Mouse (Mus musculus): ENCODE measurements around the gene Dcakd. TPM values are rescaled to one million over a fixed set of nuclear protein-coding genes. Genes with fewer than 3 reads are reported as not detected.

The Dcakd gene
- polyA plus RNA-seq, 1 experiment from 2014 or later: 135 TPM

DNA sequence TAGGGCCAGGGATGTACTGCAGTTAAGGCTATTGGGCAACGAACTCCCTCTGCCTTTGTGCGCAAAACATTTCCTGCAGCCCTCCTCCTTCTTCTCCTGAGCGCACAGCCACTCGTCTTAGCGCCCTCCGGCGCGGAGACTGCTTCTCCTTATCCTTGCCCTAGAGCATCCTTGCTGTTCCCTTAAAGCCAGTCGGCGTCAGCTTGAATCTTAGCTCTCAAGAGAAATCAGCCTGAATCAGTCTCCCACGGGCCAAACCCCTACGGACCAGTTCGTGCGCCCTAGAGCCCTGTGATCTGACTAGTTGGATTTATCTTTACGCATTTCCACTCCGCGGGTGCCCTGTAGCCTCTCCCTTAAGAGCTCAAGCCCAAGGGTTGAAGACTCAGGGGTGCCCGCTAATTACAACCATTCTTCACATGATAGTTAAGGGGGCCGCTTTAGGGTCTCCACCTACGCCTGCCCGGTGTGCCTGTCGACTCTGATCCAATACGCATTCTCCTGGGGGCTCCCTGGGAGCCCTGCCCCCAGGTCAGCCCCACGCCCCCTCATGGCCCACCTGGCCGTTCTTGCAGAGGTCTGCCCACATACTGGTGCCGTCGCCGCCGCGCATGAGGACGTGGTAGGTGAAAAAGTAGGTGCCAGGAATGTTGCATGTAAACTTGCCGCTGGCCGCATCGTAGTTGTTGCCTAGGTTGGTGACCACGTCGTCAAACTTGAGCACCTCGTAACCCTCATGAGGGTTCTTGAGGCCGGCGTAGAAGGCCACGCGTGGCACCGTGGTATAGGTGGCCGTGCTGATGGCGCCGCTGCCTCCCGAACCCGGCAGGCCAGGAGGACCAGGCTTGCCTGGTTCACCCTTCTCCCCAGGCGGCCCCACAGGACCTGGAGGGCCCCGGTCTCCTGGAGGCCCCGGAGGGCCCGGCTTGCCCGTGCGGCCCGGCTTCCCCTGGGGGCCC, 82.5 kb downstream of the Dcakd start:
- no peaks in the 10 kb centered on the region for H3K9me3 ChIP-seq (replicated peaks; ENCODE audit: control insufficient read depth, low read length)
- no peak for ATAC-seq (replicated peaks; ENCODE audit: insufficient number of reproducible peaks, low FRiP score, low TSS enrichment)
- peaks cover 87% of the 10 kb centered on the region for H3K27me3 ChIP-seq (ENCODE audit: control insufficient read depth, insufficient read depth, low read length)
- 4% methylated on average over 54 of the region's 54 CpGs for WGBS (ENCODE audit: insufficient replicate concordance)
- peak overlapping the region; percentile 33 for H3K4me3 ChIP-seq (ENCODE audit: low read depth, low read length)
- peak overlapping the region; percentile 65 for H3K4me2 ChIP-seq
- no peak overlapping the region for H3K27ac ChIP-seq (ENCODE audit: low read depth, low read length)
- H3K9ac ChIP-seq (ENCODE audit: low read depth, low read length): no peak overlapping the region
- H3K36me3 ChIP-seq (ENCODE audit: control insufficient read depth, insufficient read depth, low read length): no peaks in the 10 kb centered on the region
- H3K4me1 ChIP-seq (ENCODE audit: control insufficient read depth, insufficient read depth, low read length): peaks cover 12% of the 10 kb centered on the region

Small RNA genes within 50 kb of the gene (microRNA-seq; reads per million reads assigned to microRNA genes)
- gene Mir6931 (ENCODE audit: borderline number of aligned reads): 0.41 reads per million

Other genes with a start within 250 kb of the Dcakd start
- 56.6 and 59.7 TPM in 2 replicates for gene Gjc1, start 208.6 kb downstream of the Dcakd start, polyA plus RNA-seq (2014; fragmentation: Nextera tagmentation; extraction: Ambion mirVana)
- not detected in 2 replicates for gene Higd1b, start 192.5 kb downstream of the Dcakd start, polyA plus RNA-seq (2014; fragmentation: Nextera tagmentation; extraction: Ambion mirVana)
- gene Eftud2, start 147.3 kb downstream of the Dcakd start, polyA plus RNA-seq (2014; fragmentation: Nextera tagmentation; extraction: Ambion mirVana): 136 and 149 TPM in 2 replicates
- 0.42 and 0.56 TPM in 2 replicates for gene Ccdc103, start 147.1 kb downstream of the Dcakd start, polyA plus RNA-seq (2014; fragmentation: Nextera tagmentation; extraction: Ambion mirVana)
- not detected in 2 replicates for gene Fam187a, start 143.2 kb downstream of the Dcakd start, polyA plus RNA-seq (2014; fragmentation: Nextera tagmentation; extraction: Ambion mirVana)
- gene Gfap, start 127.4 kb downstream of the Dcakd start, polyA plus RNA-seq (2014; fragmentation: Nextera tagmentation; extraction: Ambion mirVana): 0.18 and 0.20 TPM in 2 replicates
- gene Kif18b, start 103.2 kb downstream of the Dcakd start, polyA plus RNA-seq (2014; fragmentation: Nextera tagmentation; extraction: Ambion mirVana): 5.6 and 5.9 TPM in 2 replicates
- 0.76 and 1.0 TPM in 2 replicates for gene C1ql1, start 81.6 kb downstream of the Dcakd start, polyA plus RNA-seq (2014; fragmentation: Nextera tagmentation; extraction: Ambion mirVana)
- 49.4 and 53.4 TPM in 2 replicates for gene Nmt1, start 143 bp downstream of the Dcakd start, polyA plus RNA-seq (2014; fragmentation: Nextera tagmentation; extraction: Ambion mirVana)
- 3.0 and 3.5 TPM in 2 replicates for gene Plcd3, start 73.3 kb upstream of the Dcakd start, polyA plus RNA-seq (2014; fragmentation: Nextera tagmentation; extraction: Ambion mirVana)
- 11.2 and 11.8 TPM in 2 replicates for gene Acbd4, start 73.3 kb upstream of the Dcakd start, polyA plus RNA-seq (2014; fragmentation: Nextera tagmentation; extraction: Ambion mirVana)
- 4.2 and 4.4 TPM in 2 replicates for gene Hexim1, start 87.9 kb upstream of the Dcakd start, polyA plus RNA-seq (2014; fragmentation: Nextera tagmentation; extraction: Ambion mirVana)
- gene Hexim2, start 104.1 kb upstream of the Dcakd start, polyA plus RNA-seq (2014; fragmentation: Nextera tagmentation; extraction: Ambion mirVana): 3.5 and 5.6 TPM in 2 replicates
- gene Fmnl1, start 142.8 kb upstream of the Dcakd start, polyA plus RNA-seq (2014; fragmentation: Nextera tagmentation; extraction: Ambion mirVana): 0.79 and 1.1 TPM in 2 replicates
- not detected in 2 replicates for gene 1700023F06Rik, start 180.2 kb upstream of the Dcakd start, polyA plus RNA-seq (2014; fragmentation: Nextera tagmentation; extraction: Ambion mirVana)
- gene Spata32, start 190.1 kb upstream of the Dcakd start, polyA plus RNA-seq (2014; fragmentation: Nextera tagmentation; extraction: Ambion mirVana): not detected in 2 replicates
- 1.4 and 1.7 TPM in 2 replicates for gene Map3k14, start 239.1 kb upstream of the Dcakd start, polyA plus RNA-seq (2014; fragmentation: Nextera tagmentation; extraction: Ambion mirVana)

Data from heart, embryonic 11.5 days (tissue).